Mouse (Mus musculus) gastrocnemius, adult 18-20 months (tissue): Measurements from ENCODE around the gene 9030612E09Rik. TPM values are rescaled to one million over a fixed set of nuclear protein-coding genes. Genes with fewer than 3 reads are reported as not detected.

Source experiments
- DNase-seq: peaks from one replicate; pipeline ENCODE4 v3.0.0; 2021; ENCODE audit warnings: low spot score
- long read RNA-seq, 2 experiments: library from polyadenylated mRNA; stranded (forward); transcript quantifications; one replicate each; pipeline ENCODE4 v2.0.0; 2021
- total RNA-seq, 2 experiments: library from RNA; stranded (reverse); gene quantifications; 2 replicates each; pipeline ENCODE4 v1.2.3; 2021

9030612E09Rik gene
- 1 to 10 TPM; 2.0 to 2.1 TPM for total RNA-seq
- long read RNA-seq, experiment 1, partial matches to known transcripts = 0 of 3 reads
- long read RNA-seq, experiment 1, other reads (novel, unspliced or antisense) = 0 of 3 reads
- long read RNA-seq, experiment 2, partial matches to known transcripts = 0 of 2 reads
- long read RNA-seq, experiment 2, other reads (novel, unspliced or antisense) = 0 of 2 reads

DNA sequence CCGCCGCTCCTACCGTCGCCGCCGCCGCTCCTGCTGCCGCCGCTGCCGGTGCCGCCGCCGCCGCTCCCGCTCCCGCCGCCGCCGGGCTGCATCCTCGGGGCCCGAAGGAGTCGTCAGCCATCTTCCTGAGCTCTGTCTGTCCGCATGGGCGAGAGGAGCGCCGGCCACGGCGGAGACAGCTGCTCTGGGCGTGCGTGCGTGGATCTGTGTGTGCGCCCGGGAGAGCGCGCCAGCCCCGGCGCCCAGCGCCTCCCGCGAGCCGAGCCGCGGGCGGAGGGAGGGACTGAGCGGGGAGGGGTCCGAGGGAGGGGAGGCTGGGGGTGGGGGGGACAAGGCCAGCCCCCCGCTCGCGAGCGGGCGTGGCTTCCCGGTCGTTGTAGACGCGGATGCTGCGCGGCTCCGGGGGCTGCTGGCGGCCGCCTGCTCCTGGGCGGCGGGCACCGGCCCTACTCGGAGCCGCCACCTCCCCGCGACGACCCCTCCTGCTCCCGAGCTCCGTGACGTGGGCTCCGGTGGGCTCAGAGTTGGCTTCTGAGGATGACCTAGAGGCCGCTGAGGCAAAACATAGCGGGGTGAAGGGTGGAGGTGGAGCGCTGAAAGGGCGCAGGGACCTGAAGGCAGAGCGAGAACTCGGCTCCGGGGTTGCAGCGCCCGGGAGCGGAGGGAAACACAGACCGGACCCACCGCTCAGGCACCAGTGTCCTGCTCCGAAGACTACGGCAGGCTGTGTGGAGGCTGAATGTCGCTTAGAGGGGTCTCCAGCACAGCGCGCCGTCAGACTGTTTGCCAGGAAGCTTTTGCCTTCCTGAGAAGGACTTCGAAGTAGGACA lies at the start of gene 9030612E09Rik, which contains the start of gene Sobp:
TSS of gene 9030612E09Rik (plus strand) at position 379 of the 830 bp plus-strand sequence.
TSS of gene Sobp (minus strand) at position 205 of the 830 bp plus-strand sequence.
- peak; percentile 57 for DNase-seq

- DNase-seq = no peak
Observed at GRCm38 (mm10) chr10:43128750-43129149, 45.8 kb upstream of the 9030612E09Rik start.

- DNase-seq = no peak
Observed at GRCm38 (mm10) chr10:43134027-43134426, 40.5 kb upstream of the 9030612E09Rik start.

DNA sequence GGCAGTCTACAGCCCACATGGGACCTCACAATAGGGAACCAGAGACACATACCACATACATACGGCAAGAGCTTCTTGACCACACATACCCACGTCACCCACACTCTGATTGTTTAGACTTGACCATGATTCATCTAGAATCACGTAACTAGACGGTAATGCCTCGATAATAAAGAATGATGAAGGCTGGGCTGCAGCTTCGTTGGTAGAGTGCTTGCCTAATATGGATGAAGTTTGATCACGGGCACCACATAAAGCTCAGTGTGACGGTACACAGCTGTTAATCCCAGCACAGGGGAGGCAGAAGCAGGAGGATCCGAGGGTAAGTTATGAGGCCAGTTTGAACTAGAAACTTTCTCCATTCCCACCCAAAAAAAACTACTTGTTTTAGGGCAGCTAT lies 31.3 kb upstream of the 9030612E09Rik start:
- DNase-seq = no peak

GRCm38 (mm10) chr10:43148456-43148855 lies 26.0 kb upstream of the 9030612E09Rik start:
- peak; percentile 74 for DNase-seq

GRCm38 (mm10) chr10:43152643-43153042 lies 21.9 kb upstream of the 9030612E09Rik start:
- DNase-seq = peak; percentile 40

DNA sequence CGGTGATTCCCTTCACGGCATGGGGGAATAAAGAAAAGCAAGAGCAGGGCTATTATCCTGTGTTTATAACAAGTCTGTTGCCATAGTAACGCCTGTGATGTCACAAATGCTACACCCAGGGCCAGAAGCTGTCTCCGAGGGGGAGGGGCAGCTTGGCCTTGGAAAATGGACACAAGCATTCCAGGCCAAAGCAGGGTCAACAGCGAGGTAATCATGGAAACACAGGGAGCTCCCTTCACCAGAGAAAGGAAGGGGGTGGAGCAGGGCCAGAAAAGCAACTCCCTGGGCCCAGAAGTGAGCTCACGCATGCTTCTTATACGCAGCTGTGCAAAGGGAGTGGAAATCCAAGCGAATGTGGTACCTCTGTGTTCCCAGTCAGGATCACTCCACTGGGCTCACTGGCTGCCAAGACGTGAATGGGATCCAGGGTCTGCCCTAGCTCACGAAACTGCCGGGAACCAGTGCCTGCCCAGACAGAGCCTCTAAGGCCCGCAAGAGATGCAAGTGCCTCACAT lies 19.4 kb upstream of the 9030612E09Rik start:
- peak; percentile 86 for DNase-seq

DNA sequence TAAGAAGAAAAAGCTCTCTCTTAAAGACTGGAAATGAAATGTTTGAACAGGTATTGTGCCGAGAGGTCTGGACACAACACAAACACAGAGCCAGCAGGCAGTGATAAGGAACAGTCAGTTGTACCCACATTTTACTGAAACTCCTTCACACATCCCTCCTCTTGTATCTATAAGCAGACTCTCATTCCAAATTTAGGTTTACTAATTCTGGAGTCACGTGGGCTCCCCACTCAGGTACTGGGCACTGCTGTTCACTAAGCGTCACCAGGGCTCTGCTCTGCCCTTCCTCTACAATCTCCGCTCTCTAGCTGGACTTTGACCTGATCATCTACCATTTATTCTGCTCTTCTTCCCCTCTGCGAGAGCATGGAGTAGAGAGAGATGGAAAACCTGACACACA lies 15.6 kb upstream of the 9030612E09Rik start:
- no peak for DNase-seq

GRCm38 (mm10) chr10:43159333-43159732 lies 15.2 kb upstream of the 9030612E09Rik start:
- peak; percentile 50 for DNase-seq

DNA sequence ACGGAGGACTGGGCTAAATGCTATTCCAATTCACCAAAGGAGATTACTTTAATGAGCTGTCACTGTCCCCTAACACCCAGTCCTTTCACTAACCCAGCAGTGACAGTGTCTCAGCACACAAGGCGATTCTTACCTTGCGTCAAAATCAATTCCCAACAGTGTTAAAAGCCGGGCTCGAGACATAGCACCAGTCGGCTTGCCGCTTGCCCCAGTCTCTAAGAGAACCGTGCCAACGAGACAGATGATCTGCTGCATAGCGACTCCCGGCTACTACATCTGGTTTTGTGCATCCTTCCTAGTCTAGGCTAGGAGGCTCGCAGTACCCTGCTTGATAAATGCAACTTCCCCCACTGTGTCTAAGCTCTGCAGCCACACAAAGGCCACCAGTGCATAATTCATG lies 12.2 kb upstream of the 9030612E09Rik start:
- DNase-seq = no peak

DNA sequence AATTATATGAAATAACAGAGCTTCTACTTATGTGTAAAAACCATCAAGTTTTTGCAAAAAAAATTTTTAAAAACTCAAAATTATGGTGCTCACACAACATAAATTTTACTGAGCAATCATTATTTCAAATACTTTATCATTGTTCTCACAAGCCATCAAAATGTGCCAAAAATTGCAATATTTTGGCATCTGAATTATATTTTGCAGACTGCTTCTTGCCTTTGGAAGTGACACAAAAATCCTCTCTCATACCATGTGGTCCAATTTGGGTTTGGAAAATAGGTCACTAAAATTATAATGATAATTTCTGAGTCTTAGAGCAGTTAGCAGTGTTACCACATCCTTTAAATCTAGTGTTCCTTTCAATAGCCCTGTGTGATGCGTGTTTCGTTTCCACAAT lies 10.1 kb upstream of the 9030612E09Rik start:
- DNase-seq = no peak

GRCm38 (mm10) chr10:43166146-43166545 lies 8.4 kb upstream of the 9030612E09Rik start:
- DNase-seq = no peak

DNA sequence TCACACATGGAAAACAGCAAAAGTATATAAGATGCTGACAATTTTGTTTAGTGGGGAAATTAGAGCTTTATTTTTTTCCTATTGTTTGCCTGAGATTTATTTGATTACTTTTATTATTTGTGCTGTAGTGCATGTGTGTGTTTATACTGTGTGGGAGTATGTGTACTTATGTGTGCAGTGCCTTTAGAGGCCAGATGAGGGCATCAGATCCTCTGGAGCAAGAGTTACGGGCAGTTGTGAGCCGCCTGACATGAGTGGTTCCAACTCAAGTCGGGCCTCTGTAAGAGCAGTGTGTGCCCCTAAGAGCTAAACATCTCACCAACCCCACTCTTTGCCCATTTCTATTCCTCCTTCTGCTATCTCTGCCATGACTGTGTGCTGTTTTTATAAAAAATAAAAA lies 7.7 kb upstream of the 9030612E09Rik start:
- no peak for DNase-seq

DNA sequence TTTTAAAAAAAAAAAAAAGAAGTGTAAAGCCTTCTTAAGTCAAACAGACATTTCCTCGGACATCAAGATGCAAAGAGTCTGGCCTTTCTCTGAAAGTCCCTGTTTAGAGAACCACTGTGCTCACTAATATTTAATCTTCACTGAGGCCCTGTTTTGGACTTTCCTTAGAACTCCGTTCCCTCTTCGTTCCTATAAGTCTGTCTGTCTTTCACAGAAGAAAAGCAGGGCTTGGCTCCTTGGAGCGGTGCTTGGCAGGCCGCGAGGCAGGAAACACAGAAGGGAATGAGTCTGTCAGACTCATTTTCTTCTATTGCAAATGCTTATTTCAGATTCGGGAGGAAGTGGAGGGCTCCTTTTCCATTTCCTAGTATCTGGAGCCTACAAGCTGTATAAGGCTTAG lies 5.7 kb upstream of the 9030612E09Rik start:
- DNase-seq = no peak

GRCm38 (mm10) chr10:43171106-43171505 lies 3.4 kb upstream of the 9030612E09Rik start:
- peak; percentile 40 for DNase-seq

GRCm38 (mm10) chr10:43172066-43172465 lies 2.4 kb upstream of the 9030612E09Rik start:
- no peak for DNase-seq

DNA sequence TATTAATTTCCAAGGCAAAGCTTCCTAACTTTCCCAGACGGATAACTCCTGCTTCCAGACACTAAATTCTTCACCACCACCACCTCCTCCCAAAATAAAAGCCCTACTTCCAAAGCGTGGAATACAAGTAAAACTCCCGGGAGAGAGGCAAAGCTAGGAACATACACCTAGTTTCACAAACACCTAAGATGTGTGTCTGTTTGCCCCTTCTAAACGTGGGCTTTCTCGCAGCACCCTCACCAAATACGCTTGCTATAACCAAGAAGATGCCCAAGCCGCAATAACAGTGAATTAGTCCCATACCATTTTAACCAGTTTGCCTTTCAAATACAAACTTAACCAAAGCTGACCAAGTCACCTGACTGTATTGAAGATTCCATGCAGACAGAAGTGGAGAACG lies 1.9 kb upstream of the 9030612E09Rik start:
- DNase-seq = no peak

GRCm38 (mm10) chr10:43173141-43173827 lies 1.2 kb upstream of the 9030612E09Rik start:
- peak; percentile 66 for DNase-seq

DNA sequence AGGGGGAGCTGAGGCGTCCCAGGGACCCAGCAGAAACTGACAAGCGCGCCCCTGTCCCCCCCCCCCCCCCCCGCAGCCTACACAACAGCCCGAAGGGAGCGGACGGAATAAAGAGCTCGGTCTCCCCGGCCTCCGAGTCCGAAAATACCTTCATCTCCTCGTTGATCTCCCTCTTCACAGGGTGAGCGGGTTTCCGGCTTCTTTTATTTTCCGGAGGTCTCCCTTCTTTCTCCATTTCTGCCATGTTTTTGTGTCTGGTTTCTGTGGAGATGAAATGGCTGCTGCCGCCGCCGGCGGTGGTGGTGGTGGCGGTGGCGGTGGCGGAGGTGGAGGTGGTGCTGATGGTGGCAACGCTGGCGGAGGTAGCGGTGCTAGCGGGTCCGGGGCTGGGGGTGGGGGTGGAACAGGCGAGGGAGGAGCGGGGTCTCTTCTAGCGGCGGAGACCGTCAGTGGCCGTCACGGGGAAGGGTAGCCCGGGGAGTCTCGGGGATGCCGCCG lies 627 bp upstream of the 9030612E09Rik start:
- no peak for DNase-seq

DNA sequence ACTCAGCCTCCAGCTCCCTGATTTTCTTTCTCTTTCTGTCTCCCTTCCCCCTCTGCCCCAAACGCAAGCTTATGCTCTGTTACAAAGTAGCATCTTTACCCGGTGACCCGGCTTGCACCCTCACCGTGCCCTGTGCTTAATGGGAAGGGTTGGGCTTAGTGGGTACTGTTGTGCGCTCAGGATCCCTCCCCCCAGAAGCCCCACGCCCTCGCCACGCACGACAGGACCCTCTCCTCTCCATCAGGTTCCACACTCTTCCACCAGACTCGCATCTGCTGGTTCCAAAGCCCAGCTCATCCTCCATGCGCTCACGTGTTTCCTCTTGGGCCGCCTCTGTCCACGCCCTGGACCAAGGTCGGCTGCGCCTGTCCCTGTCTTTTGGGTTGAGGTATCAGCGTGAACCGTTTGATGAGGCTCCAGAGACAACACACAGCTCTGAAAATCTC lies 675 bp downstream of the 9030612E09Rik start:
- no peak for DNase-seq

DNA sequence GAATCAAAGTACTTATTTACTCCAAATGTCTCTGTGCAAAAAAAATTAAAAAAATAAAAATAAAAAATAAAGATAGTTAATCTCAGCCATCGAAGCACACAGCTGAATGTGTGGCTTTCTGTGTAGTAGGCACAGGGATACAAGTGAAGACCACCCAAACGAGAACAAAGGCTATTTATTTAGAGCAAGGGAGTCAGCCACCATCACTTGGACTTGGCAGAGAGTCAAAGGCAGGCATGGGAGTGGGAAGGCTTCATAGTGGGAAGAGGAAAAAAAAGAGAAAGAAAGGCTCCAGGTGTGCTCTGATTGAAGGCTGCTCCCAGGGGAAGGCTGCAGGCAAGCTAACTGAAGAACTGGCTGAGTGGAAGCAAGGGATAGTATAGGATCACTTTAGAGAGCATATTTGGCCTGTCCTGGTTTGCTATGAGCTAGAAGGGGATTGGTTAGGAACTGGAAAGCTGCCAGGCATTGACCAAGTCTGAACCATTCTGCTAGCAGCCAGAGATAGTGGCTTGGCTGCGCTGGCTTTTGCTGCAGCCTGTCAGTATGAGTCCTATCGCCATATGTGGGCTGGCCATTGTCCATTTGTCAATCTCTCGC lies 5.9 kb downstream of the 9030612E09Rik start:
- DNase-seq = no peak
